Mouse (Mus musculus): ENCODE measurements around the gene Dna2. TPM values are rescaled to one million over a fixed set of nuclear protein-coding genes. Genes with fewer than 3 reads are reported as not detected.

Dna2 gene
- polyA plus RNA-seq (2012; rRNA removed; ENCODE audit: low replicate concordance) = 2.3 and 5.8 TPM in 2 replicates

DNA sequence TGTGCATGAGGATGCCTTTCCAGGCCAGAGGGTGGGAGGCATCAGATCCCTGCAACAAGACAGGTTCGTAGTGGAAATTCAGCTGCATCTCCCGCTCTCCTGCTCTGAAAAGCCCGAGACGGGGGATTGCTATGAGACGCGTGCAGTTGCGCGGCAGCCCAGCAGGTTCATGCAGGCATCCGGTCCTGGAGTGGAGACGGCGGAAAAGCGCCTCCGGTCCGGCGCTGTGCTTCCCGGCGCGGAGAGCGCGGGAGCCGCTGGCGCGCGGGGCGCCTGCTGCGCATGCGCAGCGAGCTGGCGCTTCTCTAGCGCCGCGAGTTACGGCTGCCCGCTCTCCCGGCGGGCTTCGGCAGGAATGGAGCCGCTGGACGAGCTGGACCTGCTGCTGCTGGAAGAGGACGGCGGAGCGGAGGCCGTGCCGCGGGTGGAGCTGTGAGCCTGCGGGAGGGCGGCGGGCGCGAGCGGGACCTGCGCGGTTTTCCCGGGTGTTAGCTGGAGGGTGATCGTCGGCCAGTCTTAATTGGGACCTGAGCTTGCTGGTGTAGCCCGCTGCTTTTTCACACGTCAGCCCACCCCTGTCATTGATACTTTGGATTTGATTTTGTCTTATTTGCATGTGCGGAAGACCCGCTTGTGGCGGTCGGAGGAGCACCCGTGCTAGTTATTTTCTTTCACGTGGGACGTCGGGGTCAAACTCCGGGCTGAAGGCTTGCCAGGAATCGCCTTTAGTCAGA, at the start of gene Dna2:
Dna2 (plus strand) TSS at position 289 of the 734 bp plus-strand sequence.

DNA sequence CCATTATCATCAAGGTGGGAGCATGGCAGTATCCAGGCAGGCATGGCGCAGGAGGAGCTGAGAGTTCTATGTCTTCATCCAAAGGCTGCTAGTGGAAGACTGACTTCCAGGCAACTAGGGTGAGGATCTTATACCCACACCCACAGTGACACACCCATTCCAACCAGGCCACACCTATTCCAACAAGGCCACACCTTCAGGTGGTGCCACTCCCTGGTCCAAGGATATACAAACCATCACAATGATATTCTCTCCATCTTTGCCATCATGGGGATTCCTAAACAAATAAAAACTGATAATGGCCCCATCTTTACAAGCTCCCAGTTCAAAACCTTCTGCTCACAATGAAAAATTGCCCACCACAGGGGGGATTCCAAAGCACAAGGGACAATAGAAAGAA, 37.9 kb upstream of the Dna2 start, which contains the start of gene Tet1:
Tet1 (minus strand) TSS at position 101 of the 400 bp plus-strand sequence.

DNA sequence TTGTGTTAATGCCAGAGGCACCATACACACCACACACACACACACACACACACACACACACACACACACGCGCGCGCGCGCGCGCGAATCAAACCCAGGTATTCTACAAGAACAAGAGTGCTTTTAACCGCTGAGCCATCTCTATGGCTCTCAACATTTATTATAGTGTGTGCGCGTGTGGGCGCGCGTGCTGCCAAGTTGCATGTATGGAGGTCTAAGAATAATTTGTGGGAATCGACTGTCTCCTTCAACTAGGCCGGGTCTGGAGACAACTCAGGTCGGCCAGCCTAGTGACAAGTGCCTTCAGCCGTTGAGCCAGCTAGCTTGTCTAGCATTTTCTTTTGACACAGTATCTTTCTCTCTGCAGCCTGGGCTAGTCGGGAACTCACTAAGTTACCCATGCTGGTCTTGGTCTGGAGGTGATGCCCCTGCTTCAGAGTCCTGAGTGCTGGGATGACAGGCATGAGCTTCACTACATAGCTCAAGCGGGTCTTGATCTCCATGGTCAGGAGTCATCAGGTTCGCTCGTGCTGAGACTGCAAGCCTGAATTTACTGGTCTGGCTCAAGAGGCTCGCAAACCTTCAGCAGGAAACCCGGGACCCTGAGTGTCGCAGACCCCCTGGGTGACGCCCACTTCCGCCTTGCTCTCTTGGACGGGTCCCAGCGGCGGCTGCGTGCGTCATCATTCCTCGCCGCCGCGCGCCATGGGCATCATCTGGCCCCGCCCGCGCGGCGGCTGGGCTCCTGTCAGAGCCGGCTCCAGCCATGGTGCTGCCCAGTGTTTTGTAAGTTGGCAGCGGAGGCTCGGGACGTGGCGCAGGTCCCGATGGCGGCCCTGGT, 26.7 kb upstream of the Dna2 start, which contains the start of gene Slc25a16:
Slc25a16 (plus strand) TSS at position 709 of the 841 bp plus-strand sequence.

DNA sequence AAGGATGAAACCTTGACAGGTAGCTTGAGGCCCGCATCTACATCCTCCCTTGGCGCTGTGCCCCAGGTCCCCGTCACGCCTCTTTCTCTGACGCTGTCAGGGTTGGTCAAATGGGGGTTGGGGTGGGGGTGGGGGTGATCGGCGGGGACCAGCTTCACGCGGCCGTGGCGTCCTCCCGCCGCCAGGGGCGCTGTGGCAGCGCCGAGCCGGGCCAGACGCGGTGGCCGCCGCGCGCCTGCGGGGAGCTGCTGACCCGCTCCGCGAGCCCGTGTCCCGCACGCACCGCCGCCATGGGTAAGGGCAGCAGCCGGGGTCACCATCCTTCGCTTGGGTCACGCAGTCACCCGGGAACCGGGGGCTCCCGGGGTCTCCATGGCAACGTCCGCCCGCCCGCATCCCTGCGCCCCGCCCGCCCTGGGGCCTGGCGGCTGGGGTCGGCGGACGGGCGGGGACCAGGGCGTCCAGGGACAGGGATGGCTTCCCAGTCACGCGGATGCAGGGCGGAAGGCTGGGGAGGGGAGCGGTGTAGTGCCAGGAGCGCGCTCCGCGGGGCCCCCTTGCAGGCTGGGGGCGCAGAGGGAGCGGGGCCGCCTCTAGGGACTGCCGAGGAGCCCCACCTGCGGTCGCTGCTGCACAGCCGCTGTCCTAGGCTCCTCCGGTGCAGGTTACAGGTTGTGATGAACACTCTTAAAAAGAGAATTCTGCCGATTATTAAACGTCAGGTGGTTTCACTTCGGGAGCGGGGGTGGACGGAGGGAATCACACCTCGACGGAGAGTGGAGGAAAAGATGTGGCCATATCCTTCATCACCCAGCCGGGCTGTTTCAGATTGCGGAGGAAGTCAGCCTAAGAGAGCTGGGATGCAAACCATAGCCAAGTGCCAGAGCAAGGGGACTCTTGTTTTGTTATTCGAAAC, 33.5 kb downstream of the Dna2 start, which contains the start of gene Rufy2:
Rufy2 (plus strand) TSS at position 185 of the 916 bp plus-strand sequence.

Other genes starting within 250 kb of the Dna2 start
- gene Stox1, start 220.9 kb upstream of the Dna2 start, polyA plus RNA-seq (2012; rRNA removed; ENCODE audit: low replicate concordance) = 0.47 and 0.48 TPM in 2 replicates
- gene Ccar1, start 154.7 kb upstream of the Dna2 start, polyA plus RNA-seq (2012; rRNA removed; ENCODE audit: low replicate concordance) = 53.2 and 101 TPM in 2 replicates
- gene Tet1, start 38.0 kb upstream of the Dna2 start, polyA plus RNA-seq (2012; rRNA removed; ENCODE audit: low replicate concordance) = 0.72 and 5.8 TPM in 2 replicates
- gene Slc25a16, start 26.4 kb upstream of the Dna2 start, polyA plus RNA-seq (2012; rRNA removed; ENCODE audit: low replicate concordance) = 35.5 and 41.7 TPM in 2 replicates
- gene Rufy2, start 33.2 kb downstream of the Dna2 start, polyA plus RNA-seq (2012; rRNA removed; ENCODE audit: low replicate concordance) = 3.4 and 6.6 TPM in 2 replicates
- gene Hnrnph3, start 77.2 kb downstream of the Dna2 start, polyA plus RNA-seq (2012; rRNA removed; ENCODE audit: low replicate concordance) = 9.3 and 21.2 TPM in 2 replicates
- gene Pbld2, start 77.3 kb downstream of the Dna2 start, polyA plus RNA-seq (2012; rRNA removed; ENCODE audit: low replicate concordance) = 1.5 and 2.5 TPM in 2 replicates
- 4.1 and 12.0 TPM in 2 replicates for gene Pbld1, start 113.1 kb downstream of the Dna2 start, polyA plus RNA-seq (2012; rRNA removed; ENCODE audit: low replicate concordance)
- 0.09 TPM in 1 of 2 replicates, not detected in the other for gene Atoh7, start 152.6 kb downstream of the Dna2 start, polyA plus RNA-seq (2012; rRNA removed; ENCODE audit: low replicate concordance)

Data from subcutaneous adipose tissue, adult 2 months (tissue).